Mouse (Mus musculus): Measurements from ENCODE around the gene Farp1.
"Not testable (repeated sequence)": the region's sequence is repeated elsewhere in the genome, so short reads cannot be mapped to it uniquely, and the experiment has no call there.

Gene Farp1

GRCm38 (mm10) chr14:121034973-121035662 lies at the start of gene Farp1:
Gene Farp1, plus strand, starts transcription at chr14:121035200.
- ATAC-seq (ENCODE audit: insufficient number of reproducible peaks, low FRiP score, low TSS enrichment): peak; percentile 81

GRCm38 (mm10) chr14:120989126-120989525 lies 45.9 kb upstream of the Farp1 start:
- ATAC-seq (ENCODE audit: insufficient number of reproducible peaks, low FRiP score, low TSS enrichment): no peak

DNA sequence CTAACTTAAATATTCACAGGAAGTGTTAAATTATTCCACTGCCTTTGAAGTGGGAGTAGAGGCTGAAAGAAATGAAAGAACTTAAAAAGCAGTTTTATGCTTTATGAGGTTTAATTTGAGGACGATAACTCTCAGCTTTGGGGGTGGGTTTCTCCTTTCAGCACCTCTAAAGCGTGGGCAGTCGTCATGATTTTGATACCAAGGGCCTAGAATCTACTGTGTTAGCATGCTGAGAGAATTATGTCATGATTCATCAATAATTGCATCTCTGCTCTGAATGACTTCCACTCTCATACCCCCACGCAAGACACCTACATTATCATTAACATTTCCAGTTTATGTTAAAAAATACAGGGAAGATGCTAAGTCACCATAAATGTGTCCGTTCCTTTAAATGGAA lies 37.3 kb upstream of the Farp1 start:
- no peak for ATAC-seq (ENCODE audit: insufficient number of reproducible peaks, low FRiP score, low TSS enrichment)

GRCm38 (mm10) chr14:121000561-121001340 lies 34.2 kb upstream of the Farp1 start:
- ATAC-seq (ENCODE audit: insufficient number of reproducible peaks, low FRiP score, low TSS enrichment): no peak

DNA sequence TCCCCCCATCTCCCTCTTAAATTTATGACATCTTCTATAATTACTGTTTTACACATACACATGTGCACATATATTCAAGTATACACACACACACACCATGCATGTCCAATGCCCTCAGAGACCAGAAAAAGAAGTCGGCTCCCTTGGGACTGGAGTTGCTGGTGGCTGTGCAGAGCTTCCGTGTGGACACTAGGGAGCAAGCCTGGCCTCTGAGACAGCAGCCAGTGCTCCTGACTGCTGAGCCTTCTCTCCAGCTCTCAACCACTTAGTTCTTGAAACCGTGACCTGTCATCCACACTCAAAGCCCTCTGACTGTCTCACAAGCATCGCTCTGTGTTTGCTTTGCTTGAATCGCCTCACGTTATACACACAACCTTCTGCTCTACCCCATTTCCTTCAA lies 29.4 kb upstream of the Farp1 start:
- ATAC-seq (ENCODE audit: insufficient number of reproducible peaks, low FRiP score, low TSS enrichment): 0 out of 2 replicates have a peak, but pooled peaks have one; percentile 56

GRCm38 (mm10) chr14:121006021-121006420 lies 29.0 kb upstream of the Farp1 start:
- ATAC-seq (ENCODE audit: insufficient number of reproducible peaks, low FRiP score, low TSS enrichment): no peak

DNA sequence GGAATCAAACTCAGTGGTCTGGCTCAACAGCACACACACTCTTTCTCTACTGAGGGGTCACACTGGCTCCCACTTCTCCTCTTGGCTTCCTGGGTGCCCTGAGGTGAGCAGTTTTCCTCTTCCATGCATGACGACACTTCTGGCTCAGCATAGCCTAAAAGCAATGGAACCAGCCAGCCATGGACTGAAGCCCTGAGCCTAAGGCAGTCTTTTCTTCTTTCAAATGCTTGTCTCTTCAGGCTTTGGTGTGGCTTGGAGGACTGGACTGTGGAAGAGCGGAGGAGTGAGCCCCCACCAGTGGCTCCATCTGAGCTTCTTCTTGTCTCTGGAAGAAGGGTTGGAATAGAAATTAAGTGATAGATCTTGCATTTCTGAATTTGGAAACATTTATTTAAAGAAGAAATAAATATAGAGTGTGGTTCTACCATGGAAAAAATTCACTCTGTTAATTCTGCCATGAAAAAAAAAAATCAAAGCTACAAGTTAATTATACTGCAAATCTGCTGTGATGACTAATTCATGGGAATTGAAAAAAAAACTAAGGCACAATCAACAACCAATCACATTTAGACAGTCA lies 19.8 kb upstream of the Farp1 start:
- no peak for ATAC-seq (ENCODE audit: insufficient number of reproducible peaks, low FRiP score, low TSS enrichment)

- no peak for ATAC-seq (ENCODE audit: insufficient number of reproducible peaks, low FRiP score, low TSS enrichment)
Observed at GRCm38 (mm10) chr14:121022403-121022802, 12.6 kb upstream of the Farp1 start.

DNA sequence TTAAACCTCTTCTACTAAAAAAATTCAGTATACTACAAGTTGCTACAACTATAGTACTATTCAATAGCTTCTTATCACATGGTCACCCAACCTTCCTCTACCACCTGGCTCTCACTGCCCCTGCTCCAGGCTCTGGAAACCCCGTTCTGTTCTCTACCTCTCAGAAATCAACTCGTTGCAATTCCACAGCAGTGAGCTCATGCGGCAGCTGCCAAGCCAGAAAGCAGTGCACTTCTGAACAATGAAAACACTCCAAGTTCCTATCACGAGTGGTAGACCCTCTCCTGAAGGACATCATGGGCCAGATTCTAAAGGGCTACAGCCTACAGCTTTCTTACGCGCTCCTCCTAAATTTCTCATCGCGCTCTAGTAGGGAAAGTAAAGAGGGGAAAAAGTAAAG lies 9.6 kb upstream of the Farp1 start:
- no peak for ATAC-seq (ENCODE audit: insufficient number of reproducible peaks, low FRiP score, low TSS enrichment)

DNA sequence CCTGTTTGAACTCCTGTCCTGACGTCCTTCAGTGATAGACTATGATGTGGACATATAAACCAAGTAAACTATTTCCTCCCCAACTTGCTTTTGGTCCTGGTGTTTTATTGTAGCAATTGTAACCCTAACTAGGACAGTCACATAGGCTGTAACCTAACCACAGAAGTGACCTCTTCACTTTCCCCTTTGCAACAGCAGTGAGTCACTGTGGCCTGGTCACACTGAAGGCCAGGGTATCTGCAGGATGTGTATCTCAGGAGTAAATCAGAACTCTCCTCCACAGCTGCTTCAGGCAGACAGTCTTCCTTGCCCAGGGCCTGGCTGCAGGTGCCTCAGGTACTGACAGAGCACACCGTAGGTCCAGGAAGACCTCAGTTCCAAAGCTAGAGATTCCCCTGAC lies 3.6 kb upstream of the Farp1 start:
- no peak for ATAC-seq (ENCODE audit: insufficient number of reproducible peaks, low FRiP score, low TSS enrichment)

DNA sequence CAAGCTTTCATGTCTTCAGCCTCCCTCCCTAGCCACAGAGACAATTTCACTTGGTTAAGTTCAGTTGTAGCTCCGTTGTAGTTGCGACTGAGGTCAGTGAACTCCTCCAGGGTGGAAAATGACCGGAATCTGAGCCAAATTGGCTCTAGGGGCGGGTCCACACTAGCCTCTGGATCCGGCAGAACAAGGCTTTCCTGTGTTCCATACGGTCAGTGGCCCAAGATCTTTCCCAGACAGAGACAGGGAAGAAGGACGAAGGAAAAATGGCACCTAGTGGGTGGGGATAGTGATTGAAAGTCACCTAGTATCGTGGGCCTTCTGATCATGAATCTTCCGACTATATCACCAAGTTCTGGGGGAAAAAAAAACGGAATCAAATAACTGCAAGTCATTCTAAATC lies 475 bp upstream of the Farp1 start:
- peak; percentile 6 for ATAC-seq (ENCODE audit: insufficient number of reproducible peaks, low FRiP score, low TSS enrichment)

DNA sequence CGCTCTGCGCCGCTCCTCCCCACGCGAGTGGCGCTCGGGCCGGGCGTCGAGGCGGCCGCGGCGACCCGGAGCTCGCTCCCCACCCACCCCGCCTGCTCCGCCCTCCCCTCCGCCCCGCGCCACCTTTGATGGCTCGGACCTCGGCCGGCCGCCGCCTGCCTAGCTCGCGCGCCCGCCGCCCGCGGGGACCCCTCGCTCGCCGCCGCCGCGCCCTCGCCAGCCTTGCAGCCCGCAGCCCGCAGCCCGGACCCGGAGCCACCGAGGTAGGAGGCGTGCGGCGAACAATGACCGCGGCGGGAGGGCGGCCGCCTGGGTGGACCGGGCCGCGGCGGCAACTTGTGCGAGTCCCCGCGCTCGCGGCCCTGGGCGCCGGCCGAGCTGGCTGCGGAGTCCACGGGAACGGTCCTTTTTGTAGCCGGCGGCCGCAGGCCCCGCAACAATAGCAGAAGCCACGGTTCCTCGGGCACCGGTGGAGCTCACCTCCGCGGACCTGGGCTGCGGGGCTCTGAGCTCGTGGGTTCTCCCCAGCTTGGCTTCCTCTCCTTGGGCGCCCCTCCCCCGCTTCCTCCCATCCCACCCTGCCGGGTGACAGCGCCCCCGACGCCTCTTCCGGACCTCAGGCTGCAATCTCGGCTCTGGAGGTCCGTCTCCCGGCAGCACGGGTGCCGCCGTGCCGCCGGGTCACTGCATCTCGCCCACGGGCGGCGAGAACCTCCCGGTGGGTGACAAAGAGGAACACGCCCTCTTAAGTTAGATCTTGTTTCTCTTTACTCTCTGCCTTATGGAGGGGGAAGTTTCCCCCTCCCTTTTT lies 868 bp downstream of the Farp1 start:
- ATAC-seq (ENCODE audit: insufficient number of reproducible peaks, low FRiP score, low TSS enrichment): peak; percentile 22; the same call in 1 of the 2 replicates

DNA sequence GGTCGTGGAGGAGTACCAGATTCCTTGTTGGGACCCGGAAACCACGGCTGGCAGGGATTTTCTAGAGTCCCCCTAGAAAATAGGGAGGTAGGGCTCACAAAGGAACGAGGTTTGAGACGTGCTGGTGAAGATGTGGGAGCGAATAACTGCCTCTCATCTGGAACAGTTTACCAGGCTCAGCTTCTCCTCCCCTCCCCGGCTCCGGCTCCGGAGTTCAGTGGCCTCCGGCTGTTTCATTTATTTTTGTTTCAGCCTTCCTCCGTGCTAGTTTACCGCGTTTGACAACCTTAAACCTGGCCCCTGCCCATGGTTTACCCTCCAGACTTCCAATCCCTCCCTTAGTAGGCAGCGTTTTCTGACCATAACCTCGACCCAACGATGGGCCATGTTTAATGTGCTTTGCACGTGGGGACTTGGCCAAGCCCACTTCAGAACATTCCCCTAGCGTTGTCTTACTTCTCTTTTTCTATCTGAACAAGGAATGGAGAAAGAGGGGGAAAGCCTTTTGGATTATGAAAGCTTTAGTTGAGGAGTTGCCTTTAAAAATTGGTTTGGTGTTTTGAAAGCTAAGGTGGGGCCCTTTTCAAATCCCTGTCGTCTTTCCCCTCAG lies 1.7 kb downstream of the Farp1 start:
- ATAC-seq (ENCODE audit: insufficient number of reproducible peaks, low FRiP score, low TSS enrichment): no peak

GRCm38 (mm10) chr14:121037276-121037675 lies 2.3 kb downstream of the Farp1 start:
- ATAC-seq (ENCODE audit: insufficient number of reproducible peaks, low FRiP score, low TSS enrichment): no peak

DNA sequence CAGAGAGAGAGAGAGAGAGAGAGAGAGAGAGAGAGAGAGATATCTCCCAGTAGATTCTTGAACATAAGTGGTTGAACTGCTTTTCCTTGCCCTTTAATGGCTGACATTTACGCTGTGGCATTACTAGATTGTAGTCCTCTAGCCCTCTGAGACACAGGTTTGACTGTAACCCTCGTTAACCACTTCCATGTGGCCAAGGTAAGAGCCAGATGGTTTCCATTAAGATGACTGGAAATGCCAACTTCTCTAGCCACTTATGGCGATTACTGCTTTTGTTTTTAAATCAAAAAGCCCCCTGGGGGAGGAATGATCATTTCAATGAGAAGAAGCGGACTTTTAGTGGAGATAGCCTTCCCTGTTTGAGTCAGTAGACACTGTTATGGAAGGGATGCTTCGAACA lies 3.7 kb downstream of the Farp1 start:
- ATAC-seq (ENCODE audit: insufficient number of reproducible peaks, low FRiP score, low TSS enrichment): no peak

- ATAC-seq (ENCODE audit: insufficient number of reproducible peaks, low FRiP score, low TSS enrichment): no peak
Observed at GRCm38 (mm10) chr14:121044145-121044544, 9.1 kb downstream of the Farp1 start.

DNA sequence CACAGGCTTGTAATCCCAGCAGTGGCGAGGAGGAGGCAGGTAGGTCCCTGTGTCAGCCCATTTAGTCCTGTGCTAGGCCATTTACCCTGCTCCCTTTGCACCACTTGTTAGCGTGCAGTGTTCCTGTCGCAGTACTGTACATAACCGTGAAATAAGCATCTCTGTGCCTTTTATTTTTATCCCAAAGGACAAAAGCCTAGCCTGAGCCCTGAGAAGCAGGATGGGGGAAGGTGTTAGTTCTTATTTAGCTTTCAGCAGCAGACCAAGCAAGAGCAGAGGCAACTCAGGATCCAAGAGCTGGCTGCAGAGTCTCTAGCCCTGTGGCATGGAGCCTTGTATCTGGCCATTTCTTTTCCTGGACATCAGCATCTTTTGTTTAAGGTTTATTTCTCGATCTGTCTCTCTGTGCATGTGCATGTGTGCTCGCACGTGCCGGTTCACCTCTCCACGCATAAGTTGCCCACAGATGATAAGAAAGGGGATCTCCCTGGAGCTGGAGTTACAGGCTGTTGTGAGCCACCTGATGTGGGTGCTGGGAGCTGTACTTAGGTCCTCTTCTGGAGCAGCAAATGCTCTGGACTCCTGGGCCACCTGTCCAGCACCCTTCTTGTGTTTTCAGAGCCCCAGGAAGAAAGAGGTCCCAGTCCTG lies 11.4 kb downstream of the Farp1 start:
- ATAC-seq (ENCODE audit: insufficient number of reproducible peaks, low FRiP score, low TSS enrichment): no peak

DNA sequence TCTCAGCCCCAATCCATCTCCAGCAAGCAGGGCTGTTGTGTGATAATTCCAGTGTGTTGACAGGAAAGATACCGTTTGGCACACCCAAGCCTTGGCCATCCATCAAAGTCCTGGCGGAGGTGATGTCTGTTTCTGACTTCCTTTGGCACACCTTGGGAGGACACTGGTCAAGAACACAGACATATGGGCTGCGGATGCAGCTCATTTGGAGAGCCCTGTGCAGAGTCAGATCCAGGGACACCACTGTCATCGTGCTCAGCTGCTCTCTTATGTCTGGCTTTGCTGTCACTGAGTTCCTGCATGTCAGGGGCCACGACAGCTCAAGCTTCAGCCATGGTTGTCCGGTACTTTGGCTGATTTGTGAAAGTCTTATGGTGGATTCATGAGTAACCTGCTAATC lies 12.8 kb downstream of the Farp1 start:
- ATAC-seq (ENCODE audit: insufficient number of reproducible peaks, low FRiP score, low TSS enrichment): peak; percentile 67

- not testable (repeated sequence) for ATAC-seq (ENCODE audit: insufficient number of reproducible peaks, low FRiP score, low TSS enrichment)
Observed at GRCm38 (mm10) chr14:121051002-121051401, 16.0 kb downstream of the Farp1 start.

DNA sequence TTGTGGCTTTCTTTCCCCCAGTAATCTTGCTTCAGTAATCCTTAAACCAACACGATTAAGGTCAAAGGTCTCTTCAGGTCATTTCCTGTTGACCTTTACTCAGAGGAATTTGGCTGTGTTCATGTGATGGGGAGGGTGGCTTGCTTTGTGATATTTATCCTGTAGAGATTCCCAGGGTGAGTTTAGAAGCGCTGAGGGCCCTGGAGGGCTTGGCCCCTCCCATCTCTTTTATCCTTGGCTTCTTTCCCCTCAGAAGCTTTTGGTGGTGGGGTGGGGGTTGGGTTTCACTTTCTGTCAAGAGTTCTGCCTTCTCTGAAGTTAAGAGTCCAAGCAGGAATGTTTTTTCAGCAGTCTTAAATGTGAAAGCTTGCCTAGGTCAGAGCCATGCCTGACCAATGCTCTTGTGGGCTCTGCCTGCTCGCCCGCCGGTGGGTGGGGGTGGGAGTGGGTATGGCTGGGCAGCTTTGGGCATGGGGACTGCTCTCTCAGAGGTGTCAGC lies 18.1 kb downstream of the Farp1 start:
- no peak for ATAC-seq (ENCODE audit: insufficient number of reproducible peaks, low FRiP score, low TSS enrichment)
